Mouse (Mus musculus) forebrain, embryonic 13.5 days (tissue): Measurements from ENCODE around the gene Olfr1262. TPM values are rescaled to one million over a fixed set of nuclear protein-coding genes. Genes with fewer than 3 reads are reported as not detected.

Experiments
- ATAC-seq: fragments of 200-750 bp; cut with Nextera tagmentation; 2 replicates; pipeline ENCODE4 v1.8.0; 2017
- H3K27ac ChIP-seq: fragments of 300-500 bp; sonication (generic); 2 replicates; pipeline ENCODE4 v1.5.1; 2015; ENCODE audit warnings: inconsistent platforms, mild to moderate bottlenecking, moderate library complexity
- H3K27me3 ChIP-seq: fragments of 300-500 bp; sonication (generic); 2 replicates; pipeline ENCODE4 v1.6.1; 2015; ENCODE audit warnings: mild to moderate bottlenecking, inconsistent platforms
- H3K36me3 ChIP-seq: fragments of 300-500 bp; sonication (generic); 2 replicates; pipeline ENCODE4 v1.6.1; 2015; ENCODE audit warnings: mild to moderate bottlenecking, inconsistent platforms; ENCODE audit not compliant: poor library complexity, severe bottlenecking
- H3K4me1 ChIP-seq: fragments of 300-500 bp; sonication (generic); 2 replicates; pipeline ENCODE4 v1.6.1; 2015; ENCODE audit warnings: inconsistent platforms
- H3K4me2 ChIP-seq: fragments of 300-500 bp; sonication (generic); 2 replicates; pipeline ENCODE4 v1.6.1; 2015; ENCODE audit warnings: inconsistent platforms, mild to moderate bottlenecking, moderate library complexity
- H3K4me3 ChIP-seq: fragments of 300-500 bp; sonication (generic); 2 replicates; pipeline ENCODE4 v1.5.1; 2015; ENCODE audit warnings: mild to moderate bottlenecking, inconsistent platforms
- H3K9ac ChIP-seq: fragments of 300-500 bp; sonication (generic); 2 replicates; pipeline ENCODE4 v1.6.1; 2015; ENCODE audit warnings: mild to moderate bottlenecking, inconsistent platforms
- H3K9me3 ChIP-seq: fragments of 300-500 bp; sonication (generic); replicated peaks from 2 replicates; pipeline ENCODE4 v1.6.1; 2016; ENCODE audit warnings: inconsistent platforms
- WGBS: fragments of 180-500 bp; shearing (Covaris S2); methylation state at CpG from one replicate; pipeline ENCODE4 v1.1.7; 2015; 5-methylcytosine and 5-hydroxymethylcytosine counted together
- polyA plus RNA-seq: library from polyadenylated mRNA; unstranded; fragments of >200 nt; fragmentation: Nextera tagmentation; extraction: Ambion mirVana; gene quantifications from 2 replicates; pipeline ENCODE4 v1.2.1, GENCODE M21; 2015

Olfr1262 gene
- polyA plus RNA-seq, result not detected in 2 replicates

DNA sequence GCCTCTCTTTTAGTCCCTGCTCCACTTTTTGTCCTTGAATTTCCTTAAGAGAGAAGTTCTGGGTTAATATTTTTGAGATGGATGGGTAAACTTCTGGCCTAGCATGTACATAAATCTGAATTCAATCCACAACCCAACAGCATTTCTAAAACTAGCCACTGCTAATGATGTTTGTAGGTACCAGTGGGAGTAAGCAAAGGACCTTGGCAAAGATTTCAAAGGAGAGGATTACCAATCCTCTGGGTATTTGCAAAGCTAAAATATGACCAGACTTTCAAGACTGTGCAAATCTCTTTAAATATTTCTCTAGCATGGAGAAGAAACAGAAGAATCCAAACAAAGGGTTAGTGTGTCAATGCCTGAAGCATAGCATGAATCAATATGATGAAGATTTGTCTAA lies at the start of gene Olfr1262:
Gene Olfr1262, plus strand, starts transcription at position 301 of the 400 bp plus-strand sequence.
- Histone ChIP-seq H3K36me3 (no peaks in the 10 kb centered on the region), H3K9ac (no peak within 1 kb of the TSS), H3K4me3 (no peak within 1 kb of the TSS), H3K27me3 (no peaks in the 10 kb centered on the region), H3K27ac (no peak within 1 kb of the TSS), H3K4me2 (no peak within 1 kb of the TSS), H3K4me1 (no peaks in the 10 kb centered on the region), H3K9me3 (no peaks in the 10 kb centered on the region)
- ATAC-seq, result no peak

GRCm38 (mm10) chr2:89974184-89974583 lies 25.8 kb upstream of the Olfr1262 start, which contains the start of gene Olfr1260:
TSS of gene Olfr1260 (plus strand) at chr2:89974340.
- Histone ChIP-seq H3K9me3 (no peaks in the 10 kb centered on the region), H3K27ac (no peak within 1 kb of the TSS), H3K9ac (no peak within 1 kb of the TSS), H3K36me3 (no peaks in the 10 kb centered on the region), H3K4me1 (no peaks in the 10 kb centered on the region), H3K4me3 (no peak within 1 kb of the TSS), H3K4me2 (no peak within 1 kb of the TSS), H3K27me3 (no peaks in the 10 kb centered on the region)
- 68% methylated on average over 2 of the region's 2 CpGs for WGBS
- no peak for ATAC-seq

DNA sequence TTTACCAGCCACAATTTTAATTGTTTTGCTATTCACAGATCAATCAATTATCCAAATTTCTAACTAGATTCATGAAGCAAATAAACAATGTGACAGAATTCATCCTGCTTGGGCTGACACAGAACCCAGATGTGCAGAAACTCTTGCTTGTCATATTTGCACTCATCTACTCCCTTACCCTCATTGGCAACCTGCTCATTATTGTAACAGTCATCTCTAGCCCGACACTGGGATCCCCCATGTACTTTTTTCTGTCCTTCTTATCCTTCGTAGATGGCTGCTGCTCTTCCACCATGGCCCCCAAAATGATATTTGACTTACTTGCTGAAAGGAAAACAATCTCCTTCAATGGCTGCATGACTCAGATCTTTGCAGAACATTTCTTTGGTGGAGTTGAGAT lies 22.2 kb upstream of the Olfr1262 start:
- Histone ChIP-seq H3K36me3 (no peaks in the 10 kb centered on the region), H3K4me2 (no peak overlapping the region), H3K9me3 (no peaks in the 10 kb centered on the region), H3K27ac (no peak overlapping the region), H3K4me3 (no peak overlapping the region), H3K9ac (no peak overlapping the region), H3K27me3 (no peaks in the 10 kb centered on the region), H3K4me1 (no peaks in the 10 kb centered on the region)
- ATAC-seq, result no peak
- 89% methylated on average over 2 of the region's 2 CpGs for WGBS

GRCm38 (mm10) chr2:89990921-89991320 lies 9.0 kb upstream of the Olfr1262 start, which contains the start of gene Olfr1261:
TSS of gene Olfr1261 (plus strand) at chr2:89991221.
- H3K9ac ChIP-seq, result no peak within 1 kb of the TSS
- H3K9me3 ChIP-seq, result no peaks in the 10 kb centered on the region
- no peak within 1 kb of the TSS for H3K4me2 ChIP-seq
- H3K27me3 ChIP-seq, result no peaks in the 10 kb centered on the region
- no peaks in the 10 kb centered on the region for H3K36me3 ChIP-seq
- no peak within 1 kb of the TSS for H3K4me3 ChIP-seq
- H3K4me1 ChIP-seq, result no peaks in the 10 kb centered on the region
- no peak for ATAC-seq
- H3K27ac ChIP-seq, result no peak within 1 kb of the TSS

GRCm38 (mm10) chr2:90011831-90012230 lies 11.9 kb downstream of the Olfr1262 start, which contains the start of gene Olfr1263:
TSS of gene Olfr1263 (plus strand) at chr2:90012131.
- Histone ChIP-seq H3K4me1 (no peaks in the 10 kb centered on the region), H3K27ac (no peak within 1 kb of the TSS), H3K4me2 (no peak within 1 kb of the TSS), H3K9ac (no peak within 1 kb of the TSS), H3K36me3 (no peaks in the 10 kb centered on the region), H3K27me3 (no peaks in the 10 kb centered on the region), H3K9me3 (no peaks in the 10 kb centered on the region), H3K4me3 (no peak within 1 kb of the TSS)
- WGBS, result 75% methylated on average over 2 of the region's 2 CpGs
- ATAC-seq, result no peak

GRCm38 (mm10) chr2:90025477-90025876 lies 25.5 kb downstream of the Olfr1262 start, which contains the start of gene Olfr1264:
TSS of gene Olfr1264 (minus strand) at chr2:90025577.
- Histone ChIP-seq H3K4me1 (no peaks in the 10 kb centered on the region), H3K9me3 (no peaks in the 10 kb centered on the region), H3K27me3 (no peaks in the 10 kb centered on the region), H3K4me2 (no peak within 1 kb of the TSS), H3K27ac (no peak within 1 kb of the TSS), H3K36me3 (no peaks in the 10 kb centered on the region), H3K9ac (no peak within 1 kb of the TSS), H3K4me3 (no peak within 1 kb of the TSS)
- ATAC-seq, result no peak
- WGBS, result 68% methylated on average over 2 of the region's 2 CpGs

DNA sequence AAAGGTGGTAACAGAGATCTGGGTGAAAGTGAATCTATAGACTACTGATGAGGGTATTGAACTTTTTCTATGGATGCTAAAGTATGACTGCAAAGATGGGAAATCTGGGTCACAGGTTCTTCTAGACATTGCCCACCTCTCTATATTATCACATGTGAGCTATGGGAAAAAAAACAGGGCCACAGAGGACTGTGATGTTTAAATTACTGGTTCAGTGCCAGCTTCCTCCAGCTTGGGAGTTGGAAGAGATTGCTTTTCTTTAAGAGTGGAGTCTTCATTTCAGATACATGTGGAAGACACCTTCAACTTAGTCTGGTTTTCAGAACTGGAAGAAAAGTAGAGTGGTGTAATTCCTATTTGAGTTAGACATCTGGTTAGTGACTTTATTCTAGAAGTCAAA lies 35.1 kb downstream of the Olfr1262 start, which contains the start of gene Olfr1265:
Gene Olfr1265, plus strand, starts transcription at position 301 of the 400 bp plus-strand sequence.
- Histone ChIP-seq H3K4me2 (no peak within 1 kb of the TSS), H3K4me1 (no peaks in the 10 kb centered on the region), H3K9me3 (no peaks in the 10 kb centered on the region), H3K36me3 (no peaks in the 10 kb centered on the region), H3K9ac (no peak within 1 kb of the TSS), H3K4me3 (no peak within 1 kb of the TSS), H3K27ac (no peak within 1 kb of the TSS), H3K27me3 (no peaks in the 10 kb centered on the region)
- no peak for ATAC-seq

Other genes with a start within 250 kb of the Olfr1262 start
- not detected in 2 replicates for gene Olfr1253, start 243.1 kb upstream of the Olfr1262 start, polyA plus RNA-seq
- gene Olfr1254, start 206.5 kb upstream of the Olfr1262 start, polyA plus RNA-seq, result not detected in 2 replicates
- not detected in 2 replicates for gene Olfr1255, start 188.1 kb upstream of the Olfr1262 start, polyA plus RNA-seq
- gene Olfr1256, start 158.6 kb upstream of the Olfr1262 start, polyA plus RNA-seq, result not detected in 2 replicates
- not detected in 2 replicates for gene Olfr48, start 151.9 kb upstream of the Olfr1262 start, polyA plus RNA-seq
- not detected in 2 replicates for gene Olfr1257, start 121.7 kb upstream of the Olfr1262 start, polyA plus RNA-seq
- not detected in 2 replicates for gene Olfr1258, start 72.8 kb upstream of the Olfr1262 start, polyA plus RNA-seq
- not detected in 2 replicates for gene Olfr1259, start 51.5 kb upstream of the Olfr1262 start, polyA plus RNA-seq
- gene Olfr1260, start 25.8 kb upstream of the Olfr1262 start, polyA plus RNA-seq, result not detected in 2 replicates
- gene Olfr1261, start 8.9 kb upstream of the Olfr1262 start, polyA plus RNA-seq, result not detected in 2 replicates
- gene Olfr1263, start 12.0 kb downstream of the Olfr1262 start, polyA plus RNA-seq, result not detected in 2 replicates
- gene Olfr1264, start 25.4 kb downstream of the Olfr1262 start, polyA plus RNA-seq, result not detected in 2 replicates
- gene Olfr1265, start 35.2 kb downstream of the Olfr1262 start, polyA plus RNA-seq, result not detected in 2 replicates
- not detected in 2 replicates for gene Olfr140, start 63.4 kb downstream of the Olfr1262 start, polyA plus RNA-seq
- not detected in 2 replicates for gene Olfr1269, start 121.3 kb downstream of the Olfr1262 start, polyA plus RNA-seq
- gene Olfr32, start 142.2 kb downstream of the Olfr1262 start, polyA plus RNA-seq, result not detected in 2 replicates
- not detected in 2 replicates for gene Olfr1270, start 152.9 kb downstream of the Olfr1262 start, polyA plus RNA-seq
- not detected in 2 replicates for gene Olfr1506, start 224.3 kb downstream of the Olfr1262 start, polyA plus RNA-seq